Mouse (Mus musculus): ENCODE data around the gene Sh3pxd2b. TPM values are rescaled to one million over a fixed set of nuclear protein-coding genes. Genes with fewer than 3 reads are reported as not detected.

Gene Sh3pxd2b
- total and polyA plus RNA-seq, 3 experiments: 2.4 to 13.2 (median 6.7) TPM

DNA sequence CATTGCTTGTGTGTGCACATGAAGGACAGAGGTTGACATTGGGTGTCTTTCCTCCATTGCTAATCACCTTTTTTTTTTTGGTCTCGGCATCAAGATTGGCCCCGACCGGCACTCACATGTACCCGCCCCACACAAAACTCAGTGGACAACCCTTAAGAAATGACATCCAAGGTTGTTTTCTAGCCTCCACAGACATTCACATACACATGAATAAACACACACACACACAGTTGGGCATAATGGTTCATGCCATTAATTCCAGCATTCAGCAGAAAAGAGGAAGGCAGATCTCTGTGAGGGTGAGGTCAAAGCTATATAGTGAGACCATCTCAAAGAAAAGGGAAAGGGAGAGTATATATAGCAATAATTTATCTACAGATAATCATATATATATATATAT is 105.1 kb downstream of the Sh3pxd2b start:
- no peak for DNase-seq (ENCODE audit: extremely low read depth)
- in situ Hi-C loops (cut with MboI; ENCODE audit: low pct_ligation_motif_present, low pct_unique_long_range_greater_than_20kb, low sequenced_read_pairs): loop anchor here (5.0 kb wide), 2 partner anchors 35 to 140 kb away; no protein-coding TSS in a partner anchor
- TF ChIP-seq PAX5 (IDR thresholded peaks at IDR 0.05; ENCODE audit: low read length): no peak
- TF ChIP-seq USF1 (IDR thresholded peaks at IDR 0.05; ENCODE audit: low read depth, low read length): no peak
- no peak for TF ChIP-seq MAFK (IDR thresholded peaks at IDR 0.05; ENCODE audit: insufficient replicate concordance, low read length)
- Histone ChIP-seq H3K4me3 (replicated peaks in 1 of 3; ENCODE audit: low read depth in 2 of 3, low read length in 2 of 3, poor library complexity in 1 of 3) (no peak overlapping the region), H3K27ac (ENCODE audit: insufficient read depth, low read depth) (no peak overlapping the region), H3K79me2 (replicated peaks; ENCODE audit: control insufficient read depth, extremely low read depth, insufficient read depth, poor library complexity, severe bottlenecking) (no peaks in the 10 kb centered on the region), H3K4me1 (ENCODE audit: control insufficient read depth in 1 of 2, insufficient read depth in 2 of 2) (peaks cover 4 to 22% of the 10 kb centered on the region in 2 experiments; a peak in 3 of 4 replicates), H3K4me2 (ENCODE audit: insufficient read depth, low read depth, poor library complexity, severe bottlenecking) (no peak overlapping the region), H3K36me3 (replicated peaks in 1 of 2; ENCODE audit: control insufficient read depth in 1 of 2, insufficient read depth in 1 of 2, low read length in 1 of 2) (no peaks in the 10 kb centered on the region), H3K9ac (ENCODE audit: insufficient read depth, low read depth) (no peak overlapping the region), H3K9me3 (replicated peaks; ENCODE audit: low read length) (no peaks in the 10 kb centered on the region), H3K27me3 (replicated peaks) (peaks cover 12% of the 10 kb centered on the region)
- dilution Hi-C loops (cut with MboI; ENCODE audit: extremely low pct_ligation_motif_present, extremely low pct_unique_long_range_greater_than_20kb, low sequenced_read_pairs): no loop called here

- dilution Hi-C loops (cut with MboI; ENCODE audit: extremely low pct_ligation_motif_present, extremely low pct_unique_long_range_greater_than_20kb, low sequenced_read_pairs) (no loop called here), in situ Hi-C loops (cut with MboI; ENCODE audit: low pct_ligation_motif_present, low pct_unique_long_range_greater_than_20kb, low sequenced_read_pairs) (loop anchor here (5.0 kb wide), 2 partner anchors 34 to 139 kb away; no protein-coding TSS in a partner anchor)
- H3K9ac ChIP-seq (ENCODE audit: insufficient read depth, low read depth): no peak overlapping the region
- no peak for TF ChIP-seq ZMIZ1 (IDR thresholded peaks at IDR 0.05; ENCODE audit: low read depth, low read length)
- no peak for TF ChIP-seq TBP (conservative IDR thresholded peaks at IDR 0.05; ENCODE audit: low read depth, low read length)
- TF ChIP-seq UBTF (IDR thresholded peaks at IDR 0.05; ENCODE audit: low read depth, low read length): no peak
- no peak for TF ChIP-seq EP300 (IDR thresholded peaks at IDR 0.05; ENCODE audit: low read length)
- no peak for TF ChIP-seq MXI1 (IDR thresholded peaks at IDR 0.05; ENCODE audit: low read depth, low read length)
- no peak for TF ChIP-seq HCFC1 (IDR thresholded peaks at IDR 0.05; ENCODE audit: low read depth, low read length)
- peaks cover 12% of the 10 kb centered on the region for H3K27me3 ChIP-seq (replicated peaks)
- H3K4me2 ChIP-seq (ENCODE audit: insufficient read depth, low read depth, poor library complexity, severe bottlenecking): no peak overlapping the region
- no peaks in the 10 kb centered on the region for H3K36me3 ChIP-seq (replicated peaks in 1 of 2; ENCODE audit: control insufficient read depth in 1 of 2, insufficient read depth in 1 of 2, low read length in 1 of 2)
- no peak for DNase-seq (ENCODE audit: extremely low read depth)
- peaks cover 4 to 22% of the 10 kb centered on the region in 2 experiments; a peak in 3 of 4 replicates for H3K4me1 ChIP-seq (ENCODE audit: control insufficient read depth in 1 of 2, insufficient read depth in 2 of 2)
- H3K9me3 ChIP-seq (replicated peaks; ENCODE audit: low read length): no peaks in the 10 kb centered on the region
- H3K4me3 ChIP-seq (replicated peaks in 1 of 3; ENCODE audit: low read depth in 2 of 3, low read length in 2 of 3, poor library complexity in 1 of 3): no peak overlapping the region
- H3K27ac ChIP-seq (ENCODE audit: insufficient read depth, low read depth): no peak overlapping the region
- H3K79me2 ChIP-seq (replicated peaks; ENCODE audit: control insufficient read depth, extremely low read depth, insufficient read depth, poor library complexity, severe bottlenecking): no peaks in the 10 kb centered on the region
Observed at GRCm38 (mm10) chr11:32453353-32453915, 105.8 kb downstream of the Sh3pxd2b start.

DNA sequence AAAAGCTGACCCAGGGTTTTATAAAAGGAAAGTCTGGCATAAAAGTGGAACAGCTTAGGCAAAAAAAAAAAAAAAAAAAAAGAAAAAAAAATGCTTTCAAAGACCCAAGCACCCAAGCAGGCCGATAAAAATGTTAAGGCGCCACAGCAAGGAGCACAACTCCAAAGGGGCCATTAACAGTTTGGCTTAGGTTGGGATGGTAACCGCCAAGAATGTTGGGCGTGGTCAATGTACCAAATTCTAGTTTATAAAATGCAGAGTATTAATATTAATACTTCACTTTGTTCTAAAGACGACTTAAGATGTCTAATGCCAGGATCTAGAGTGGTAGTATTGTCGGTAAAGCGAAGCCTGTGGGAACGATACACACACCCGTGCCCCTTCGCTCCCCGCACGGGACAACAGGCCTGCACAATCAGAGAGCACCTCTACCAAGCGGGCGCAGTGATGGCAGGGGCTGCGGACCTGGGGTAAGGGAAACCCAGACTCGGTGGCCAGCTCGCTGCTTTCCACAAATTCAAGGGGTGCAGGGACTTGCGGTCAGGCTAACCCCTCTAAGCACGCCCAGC is 106.7 kb downstream of the Sh3pxd2b start:
- Histone ChIP-seq H3K27me3 (replicated peaks) (peaks cover 12% of the 10 kb centered on the region), H3K4me2 (ENCODE audit: insufficient read depth, low read depth, poor library complexity, severe bottlenecking) (peak overlapping the region; percentile 44), H3K4me1 (ENCODE audit: control insufficient read depth in 1 of 2, insufficient read depth in 2 of 2) (peaks cover 4 to 22% of the 10 kb centered on the region in 2 experiments; a peak in 3 of 4 replicates), H3K4me3 (replicated peaks in 1 of 3; ENCODE audit: low read depth in 2 of 3, low read length in 2 of 3, poor library complexity in 1 of 3) (peak overlapping the region; percentile 55 to 78 (median 73)), H3K27ac (ENCODE audit: insufficient read depth, low read depth) (no peak overlapping the region), H3K9ac (ENCODE audit: insufficient read depth, low read depth) (peak overlapping the region; percentile 29; the same call in 1 of the 2 replicates), H3K36me3 (replicated peaks in 1 of 2; ENCODE audit: control insufficient read depth in 1 of 2, insufficient read depth in 1 of 2, low read length in 1 of 2) (no peaks in the 10 kb centered on the region), H3K9me3 (replicated peaks; ENCODE audit: low read length) (no peaks in the 10 kb centered on the region), H3K79me2 (replicated peaks; ENCODE audit: control insufficient read depth, extremely low read depth, insufficient read depth, poor library complexity, severe bottlenecking) (no peaks in the 10 kb centered on the region)
- TF ChIP-seq CHD2 (IDR thresholded peaks at IDR 0.05; ENCODE audit: low read length) (no peak), TBP (conservative IDR thresholded peaks at IDR 0.05; ENCODE audit: low read depth, low read length) (no peak), ZC3H11A (IDR thresholded peaks at IDR 0.05; ENCODE audit: low read depth, low read length) (no peak), GABPA (IDR thresholded peaks at IDR 0.05; ENCODE audit: insufficient replicate concordance, low read depth, low read length) (no peak), ZNF384 (IDR thresholded peaks at IDR 0.05; ENCODE audit: low read depth, low read length) (peak; percentile 65; the same call in 1 of the 2 replicates), BHLHE40 (IDR thresholded peaks at IDR 0.05; ENCODE audit: low read depth, low read length) (peak; percentile 32; the same call in 1 of the 2 replicates), TCF12 (IDR thresholded peaks at IDR 0.05; ENCODE audit: low read depth, low read length) (no peak)
- dilution Hi-C loops (cut with MboI; ENCODE audit: extremely low pct_ligation_motif_present, extremely low pct_unique_long_range_greater_than_20kb, low sequenced_read_pairs) (no loop called here), in situ Hi-C loops (cut with MboI; ENCODE audit: low pct_ligation_motif_present, low pct_unique_long_range_greater_than_20kb, low sequenced_read_pairs) (loop anchor here (5.0 kb wide), 2 partner anchors 33 to 138 kb away; no protein-coding TSS in a partner anchor)
- no peak for DNase-seq (ENCODE audit: extremely low read depth)
